Mouse (Mus musculus) adrenal gland (tissue): ENCODE data around the gene Ndufa11.

Experiments used
- intact Hi-C: fragments of 180-260 bp; cut with DNase I; formaldehyde crosslinking; loops from one replicate; pipeline ENCODE4 v1.15.1; 2025

Gene Ndufa11

GRCm38 (mm10) chr17:56715360-56715759 lies 2.2 kb upstream of the Ndufa11 start:
- intact Hi-C loops, result loop anchor here (5.0 kb wide), 1 partner anchor 42 kb away; the partner anchor contains the start of gene Nrtn

GRCm38 (mm10) chr17:56715914-56716654 lies 1.5 kb upstream of the Ndufa11 start:
- intact Hi-C loops, result loop anchor here (5.0 kb wide), 1 partner anchor 41 kb away; the partner anchor contains the start of gene Nrtn

- intact Hi-C loops, result loop anchor here (5.0 kb wide), 1 partner anchor 40 kb away; the partner anchor contains the start of gene Nrtn
Measured at GRCm38 (mm10) chr17:56716655-56717362, 758 bp upstream of the Ndufa11 start.

GRCm38 (mm10) chr17:56722441-56722840 lies 4.9 kb downstream of the Ndufa11 start:
- intact Hi-C loops, result no loop called here

GRCm38 (mm10) chr17:56723419-56724161 lies 6.0 kb downstream of the Ndufa11 start:
- intact Hi-C loops, result no loop called here

GRCm38 (mm10) chr17:56727029-56727649 lies 9.6 kb downstream of the Ndufa11 start:
- intact Hi-C loops, result no loop called here

- intact Hi-C loops, result no loop called here
Measured at GRCm38 (mm10) chr17:56727659-56728058, 10.1 kb downstream of the Ndufa11 start.

- intact Hi-C loops, result no loop called here
Measured at GRCm38 (mm10) chr17:56728117-56728516, 10.6 kb downstream of the Ndufa11 start.

- intact Hi-C loops, result no loop called here
Measured at GRCm38 (mm10) chr17:56729151-56729550, 11.6 kb downstream of the Ndufa11 start.

GRCm38 (mm10) chr17:56729656-56730055 lies 12.1 kb downstream of the Ndufa11 start:
- intact Hi-C loops, result no loop called here

- intact Hi-C loops, result no loop called here
Measured at GRCm38 (mm10) chr17:56736534-56736933, 19.0 kb downstream of the Ndufa11 start.

GRCm38 (mm10) chr17:56738221-56738620 lies 20.7 kb downstream of the Ndufa11 start:
- intact Hi-C loops, result no loop called here

- intact Hi-C loops, result loop anchor here (10.0 kb wide), 1 partner anchor 195 kb away; no protein-coding TSS in a partner anchor
Measured at GRCm38 (mm10) chr17:56740118-56740787, 22.7 kb downstream of the Ndufa11 start.

- intact Hi-C loops, result loop anchor here (10.0 kb wide), 1 partner anchor 196 kb away; no protein-coding TSS in a partner anchor
Measured at GRCm38 (mm10) chr17:56740788-56741160, 23.2 kb downstream of the Ndufa11 start.

- intact Hi-C loops, result loop anchor here (10.0 kb wide), 1 partner anchor 199 kb away; no protein-coding TSS in a partner anchor
Measured at GRCm38 (mm10) chr17:56744173-56744572, 26.6 kb downstream of the Ndufa11 start.

GRCm38 (mm10) chr17:56751404-56752072 lies 34.0 kb downstream of the Ndufa11 start:
- intact Hi-C loops, result no loop called here

- intact Hi-C loops, result no loop called here
Measured at GRCm38 (mm10) chr17:56753452-56753851, 35.9 kb downstream of the Ndufa11 start.

GRCm38 (mm10) chr17:56754271-56755185 lies 37.0 kb downstream of the Ndufa11 start:
- intact Hi-C loops, result loop anchor here (5.0 kb wide), 2 partner anchors 37 to 72 kb away; partner anchors contain the start of genes Ndufa11 and Vmac
